Mouse (Mus musculus) cortical plate, adult 2 months (tissue): ENCODE measurements around the gene Gtf2h2.

ENCODE experiments used
- CTCF ChIP-seq: fragments of 200-500 bp; IDR thresholded peaks from 2 replicates; pipeline ENCODE4 v1.5.1; 2011; ENCODE audit warnings: mild to moderate bottlenecking, control low read depth, low read length; ENCODE audit not compliant: insufficient read depth; ENCODE audit errors: extremely low read depth
- POLR2A ChIP-seq: fragments of 200-500 bp; IDR thresholded peaks from 2 replicates; pipeline ENCODE4 v1.6.1; 2011; ENCODE audit warnings: mild to moderate bottlenecking, low read length, control low read depth; ENCODE audit not compliant: insufficient read depth; ENCODE audit errors: extremely low read depth

DNA sequence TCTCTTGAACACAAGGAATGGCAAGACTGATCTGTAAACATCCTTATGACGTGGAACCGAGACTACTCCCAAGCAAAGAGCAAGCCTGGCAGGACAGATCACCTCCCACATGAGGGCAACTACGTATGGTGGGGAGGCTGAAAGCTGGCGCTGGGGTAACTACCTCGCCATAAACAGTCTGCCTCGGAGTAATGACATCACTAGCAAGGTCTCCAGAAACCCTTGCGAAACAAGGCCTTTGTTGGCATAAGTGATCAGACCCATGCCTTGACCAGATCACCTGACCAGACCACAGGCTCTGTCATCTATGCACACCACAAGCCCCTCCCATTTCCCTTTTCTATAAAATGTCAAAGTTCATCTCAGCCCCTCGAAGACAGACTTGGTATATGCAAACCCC is 934 bp upstream of the Gtf2h2 start:
- TF ChIP-seq CTCF = no peak
- no peak for TF ChIP-seq POLR2A
